Mouse (Mus musculus): ENCODE data around the gene Ddx23. TPM values are rescaled to one million over a fixed set of nuclear protein-coding genes. Genes with fewer than 3 reads are reported as not detected.

The Ddx23 gene
- total RNA-seq, 2 experiments from 2014 or later, result 82.1 to 103 TPM

DNA sequence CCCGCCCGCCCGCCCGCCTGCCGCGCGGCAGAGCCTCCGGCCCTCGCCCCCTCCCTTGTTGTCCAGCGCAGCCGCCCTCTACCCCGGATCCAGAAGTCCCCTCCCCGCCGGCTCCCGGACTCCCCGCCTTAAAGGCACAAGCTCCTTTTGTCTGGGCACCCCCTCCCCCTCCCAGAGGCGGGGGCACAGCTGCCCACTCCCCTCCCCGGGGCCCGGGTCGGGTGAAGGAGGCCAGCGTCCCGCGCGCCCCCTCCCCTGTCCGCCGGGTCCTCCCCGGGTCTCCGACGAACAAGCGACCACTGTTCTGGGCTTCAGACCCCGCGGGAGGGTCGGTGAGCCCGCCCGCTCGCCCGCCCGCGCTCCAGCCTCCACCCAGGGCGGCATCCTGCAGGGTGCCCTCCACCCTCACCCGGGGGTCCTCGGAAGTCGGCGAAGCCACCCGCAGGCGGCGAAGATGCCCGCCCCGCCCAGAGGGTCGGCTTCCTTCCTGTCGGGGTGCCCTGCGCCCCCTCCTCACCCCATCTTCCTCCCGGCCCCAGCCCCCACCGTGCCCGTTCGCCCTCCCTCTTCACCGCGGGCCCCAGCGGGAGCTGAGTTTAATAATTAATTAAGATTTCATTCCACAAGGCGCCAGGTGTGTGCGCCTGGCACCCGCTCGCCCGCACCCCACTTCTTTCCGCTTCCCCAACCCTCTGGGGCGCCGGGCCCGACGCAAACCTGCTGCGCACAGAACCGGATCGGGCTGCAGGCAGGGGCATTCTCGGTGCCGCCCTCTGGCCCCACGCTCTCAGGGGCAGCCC is 53.2 kb downstream of the Ddx23 start, which contains the start of gene Adcy6:
TSS of gene Adcy6 (minus strand) at position 746 of the 800 bp plus-strand sequence.
- ATAC-seq (replicated peaks; ENCODE audit: poor library complexity, severe bottlenecking), result peak; percentile 43

DNA sequence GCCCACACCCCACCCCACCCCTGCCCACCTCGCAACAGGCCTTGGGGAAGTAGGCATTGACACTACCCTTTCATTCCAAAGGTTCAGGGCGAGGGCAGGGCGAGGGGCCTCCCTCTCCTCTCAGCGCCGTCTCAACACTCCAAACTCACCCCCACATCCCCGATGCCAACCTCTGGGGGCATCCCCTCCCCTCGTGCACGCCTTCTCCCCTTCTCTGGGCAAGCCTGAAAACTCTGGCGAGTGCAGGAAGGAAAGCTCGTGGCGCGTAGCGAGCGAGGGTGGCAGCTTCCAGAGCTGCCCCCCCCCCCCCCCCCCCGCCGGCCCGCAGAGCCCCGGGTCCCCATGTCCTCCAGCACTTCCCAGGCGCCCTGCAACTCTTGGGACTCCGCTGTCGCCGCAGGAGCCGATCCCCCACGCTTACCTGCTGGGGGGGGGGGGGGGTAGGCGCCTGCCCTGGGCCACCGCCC is 53.9 kb downstream of the Ddx23 start:
- ATAC-seq (replicated peaks; ENCODE audit: poor library complexity, severe bottlenecking), result peak; percentile 59

DNA sequence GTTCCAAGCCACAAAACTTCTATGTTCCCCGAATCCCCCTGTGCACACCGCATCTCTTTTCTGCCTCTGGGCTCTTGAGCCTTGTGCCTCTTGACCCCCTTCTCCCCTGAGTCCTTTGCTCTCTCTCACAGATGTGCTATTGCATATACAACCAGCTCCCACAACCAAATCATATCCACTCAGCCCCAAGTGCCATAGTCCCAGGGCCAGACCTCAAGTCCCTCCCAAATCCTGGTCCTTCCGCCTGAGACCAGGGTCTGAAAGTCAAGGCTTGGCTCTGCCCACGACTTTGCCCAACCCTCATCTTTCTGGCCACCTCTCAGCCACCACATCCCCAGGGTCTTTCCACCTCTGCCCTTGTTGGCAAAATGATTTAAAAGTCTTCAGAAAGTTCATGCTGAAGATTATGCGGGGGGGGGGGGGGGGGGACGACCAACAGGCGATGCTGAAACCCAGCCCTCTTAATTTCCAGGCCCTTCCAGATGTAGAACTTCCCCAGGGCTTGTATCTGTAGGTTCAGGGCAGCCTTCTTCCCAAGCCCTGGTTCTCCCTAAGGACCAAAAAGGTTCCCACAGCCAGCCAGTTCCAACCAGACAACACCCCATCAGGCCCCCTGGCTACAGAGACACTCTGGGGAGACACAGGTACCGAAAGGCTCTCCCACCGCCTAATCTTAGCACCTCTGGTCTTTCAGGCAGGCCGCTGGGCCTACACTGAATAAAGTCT is 54.5 kb downstream of the Ddx23 start:
- no peak for ATAC-seq (replicated peaks; ENCODE audit: poor library complexity, severe bottlenecking)

DNA sequence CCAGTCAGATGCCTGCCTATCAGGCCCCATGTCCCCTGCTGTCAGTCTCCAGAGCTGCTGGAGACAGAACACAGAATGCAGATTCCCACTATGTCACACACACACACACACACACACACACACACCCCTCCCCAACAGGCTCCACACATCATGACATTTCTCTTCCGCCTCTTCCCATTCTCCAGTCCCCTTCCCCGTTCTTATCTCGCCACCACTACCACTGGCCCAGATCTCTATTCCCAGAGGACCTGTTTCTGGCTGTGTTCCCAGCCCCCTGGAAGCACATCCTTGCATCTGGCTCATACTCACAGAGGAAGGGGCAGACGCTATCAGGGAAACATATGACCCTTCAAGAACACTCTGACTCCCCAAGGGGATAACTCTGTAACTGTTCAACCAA is 55.1 kb downstream of the Ddx23 start:
- no peak for ATAC-seq (replicated peaks; ENCODE audit: poor library complexity, severe bottlenecking)

DNA sequence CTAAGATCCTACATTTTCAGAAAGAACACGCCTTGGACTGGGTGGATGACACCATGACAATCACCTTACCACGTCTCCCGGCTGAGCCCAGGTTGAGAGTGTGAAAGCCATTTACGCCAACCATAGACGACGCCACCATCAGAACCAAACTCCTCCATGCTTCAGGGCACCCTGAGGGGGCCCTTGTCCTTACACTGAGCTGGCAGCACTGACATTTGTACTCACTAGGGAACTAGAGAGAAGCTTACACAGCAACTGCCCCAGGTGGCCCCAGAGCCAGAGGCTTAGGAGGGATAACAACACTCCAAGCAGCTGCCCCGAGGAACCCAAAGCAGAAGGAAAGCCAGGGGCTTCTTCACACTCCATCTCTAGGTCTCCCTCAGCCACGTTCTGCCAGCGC is 56.0 kb downstream of the Ddx23 start:
- ATAC-seq (replicated peaks; ENCODE audit: poor library complexity, severe bottlenecking), result no peak

DNA sequence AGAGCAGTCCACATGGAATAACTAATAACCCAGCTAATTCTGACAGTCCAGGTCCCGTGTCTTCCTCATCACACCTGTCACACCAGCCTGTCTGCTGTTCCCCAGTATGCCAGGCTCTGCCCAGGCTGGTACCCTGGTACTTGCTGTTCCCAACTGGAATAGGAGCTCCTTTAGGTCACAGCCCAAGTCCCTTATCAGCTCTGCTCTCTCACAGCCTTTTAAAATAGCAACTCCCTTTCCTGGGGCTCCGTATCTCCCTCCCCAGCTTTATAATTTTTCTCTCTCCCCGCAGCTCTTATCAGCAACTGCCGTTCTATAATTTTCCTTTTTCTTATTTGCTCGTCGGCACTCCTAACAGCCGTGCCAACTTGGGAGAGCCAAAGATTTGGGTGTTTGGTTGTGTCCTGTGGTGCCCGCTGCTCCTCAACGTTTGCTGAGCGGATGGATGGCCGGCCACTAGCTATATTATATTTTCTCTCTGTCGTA is 56.6 kb downstream of the Ddx23 start:
- no peak for ATAC-seq (replicated peaks; ENCODE audit: poor library complexity, severe bottlenecking)

DNA sequence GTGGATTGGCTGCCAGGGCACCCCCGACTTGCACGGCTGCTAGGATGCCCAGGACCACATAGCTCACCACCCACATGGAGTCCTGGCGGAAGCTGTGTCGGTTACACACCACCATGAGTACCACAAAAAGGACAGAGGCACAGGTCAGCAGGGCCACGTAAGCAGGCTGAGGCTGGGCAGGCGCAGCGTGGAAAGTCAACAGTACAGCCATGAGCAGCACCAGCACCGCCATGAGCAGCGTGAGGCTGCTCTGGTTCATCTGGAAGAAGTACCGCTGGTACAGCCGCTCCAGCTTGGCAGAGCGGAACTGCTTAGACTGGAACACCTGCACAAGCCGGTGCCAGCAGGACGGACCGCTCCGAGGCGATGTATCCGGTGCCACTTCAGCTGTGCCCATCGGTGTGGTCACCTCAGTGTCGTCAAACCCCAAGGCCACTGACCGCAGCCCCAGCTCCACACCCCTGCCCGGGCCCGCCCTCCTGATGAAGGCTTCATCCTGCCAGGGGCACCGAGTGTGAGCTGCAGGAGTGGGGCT is 58.6 kb downstream of the Ddx23 start:
- no peak for ATAC-seq (replicated peaks; ENCODE audit: poor library complexity, severe bottlenecking)

DNA sequence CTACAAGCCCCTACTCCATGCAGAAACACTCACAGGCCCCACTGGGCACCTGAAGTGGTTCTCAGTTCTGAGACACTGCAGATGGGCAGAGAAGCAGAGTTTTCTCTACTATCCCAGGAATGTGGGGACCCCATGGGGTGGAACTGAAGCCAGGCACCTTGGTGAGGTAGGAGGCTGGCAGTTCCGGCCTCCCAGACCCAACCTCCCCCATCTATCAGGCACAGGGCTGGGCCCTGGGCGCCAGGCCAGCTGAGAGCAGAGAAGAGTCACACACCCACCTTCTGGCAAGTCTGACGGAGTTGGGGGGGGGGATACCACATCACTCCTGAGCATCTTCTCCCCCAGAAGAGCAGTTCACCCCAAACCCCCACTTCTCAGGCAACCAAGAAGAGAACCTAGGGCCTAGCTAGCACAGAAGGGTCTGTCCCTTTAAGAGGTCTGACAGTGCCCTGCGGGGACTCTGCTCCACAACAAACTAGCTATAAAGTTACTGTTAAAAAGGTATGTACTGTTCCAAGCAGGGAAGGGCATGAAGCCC is 59.7 kb downstream of the Ddx23 start:
- ATAC-seq (replicated peaks; ENCODE audit: poor library complexity, severe bottlenecking), result no peak

DNA sequence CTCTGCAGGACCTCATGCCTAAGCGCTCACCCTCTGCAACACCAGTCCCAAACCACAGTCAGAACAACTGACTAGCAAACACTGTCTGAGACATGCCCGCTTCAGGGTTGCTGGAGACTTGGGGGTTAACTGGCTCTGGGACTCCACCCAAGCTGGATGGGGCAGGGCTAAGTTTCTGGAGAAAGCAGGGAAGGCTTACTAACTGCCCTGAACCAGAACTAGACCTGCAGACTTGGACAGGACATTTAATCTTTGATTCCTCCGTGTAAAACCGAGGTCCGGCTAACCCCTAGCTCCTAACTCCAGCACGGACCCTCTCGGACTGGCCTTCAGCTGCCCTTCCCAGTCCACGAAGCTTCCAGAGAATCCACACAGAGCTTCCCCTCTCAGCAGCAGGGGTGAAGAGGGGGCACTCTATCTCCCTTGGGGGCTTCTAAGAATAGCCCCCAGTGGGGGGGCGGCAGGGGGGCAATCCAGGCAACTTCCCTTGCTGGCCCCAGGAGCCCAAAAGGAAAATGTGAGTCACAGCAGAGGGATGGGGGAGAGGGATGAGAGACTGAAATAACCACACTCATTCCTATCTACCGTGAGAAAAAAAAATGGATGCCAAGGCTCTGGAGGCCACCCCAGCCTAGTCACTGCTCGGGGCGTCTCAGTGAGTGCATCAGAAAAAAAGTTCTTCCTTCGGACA is 60.4 kb downstream of the Ddx23 start:
- no peak for ATAC-seq (replicated peaks; ENCODE audit: poor library complexity, severe bottlenecking)

DNA sequence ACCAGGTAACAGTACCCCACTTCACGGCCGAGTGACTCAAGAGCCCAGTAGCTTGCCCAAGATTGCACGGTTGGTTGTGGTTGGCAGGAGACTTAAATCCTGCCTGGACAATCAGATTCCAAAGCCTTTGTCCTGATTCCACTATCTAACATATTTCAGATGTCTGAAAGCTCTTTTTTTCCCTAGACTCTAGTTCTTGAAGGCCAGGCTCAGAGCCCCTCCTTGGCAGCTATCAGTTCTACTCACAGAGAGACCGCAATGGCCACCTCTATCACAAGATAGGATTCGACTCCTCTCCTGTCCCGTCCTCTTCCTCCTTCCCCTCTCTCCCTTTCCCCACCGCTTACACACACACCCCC is 60.9 kb downstream of the Ddx23 start:
- ATAC-seq (replicated peaks; ENCODE audit: poor library complexity, severe bottlenecking), result no peak

DNA sequence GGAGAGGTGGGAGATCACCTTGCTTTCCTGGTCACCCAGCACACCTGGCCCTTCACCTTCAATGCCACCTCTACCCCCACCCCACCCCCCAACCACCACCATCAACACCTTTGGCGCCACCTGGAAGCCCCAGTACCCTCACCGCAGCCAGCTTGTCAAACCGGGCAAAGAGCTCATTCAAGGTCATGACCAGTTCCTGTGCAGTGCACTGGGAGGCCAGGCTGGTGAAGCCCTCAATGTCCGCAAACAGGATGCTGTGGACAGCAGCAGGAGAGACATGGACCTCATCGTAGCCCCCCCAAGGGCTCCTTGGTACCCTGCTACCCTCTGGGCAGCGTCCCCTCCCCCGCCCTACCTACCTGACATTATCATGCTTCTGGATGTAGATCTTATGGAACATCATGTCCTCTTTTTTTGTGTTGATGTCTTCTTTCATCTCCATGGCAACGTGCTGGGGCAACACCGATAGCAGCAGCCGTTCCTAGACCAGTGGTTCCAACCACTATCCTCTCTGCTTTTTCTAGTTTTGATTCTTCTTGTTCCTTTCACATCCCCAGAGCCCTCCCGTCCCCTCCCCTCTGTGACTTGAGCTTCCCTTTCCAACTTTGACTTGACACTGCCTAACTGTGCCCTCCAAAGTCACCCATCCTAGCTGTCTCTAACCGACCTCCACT is 62.5 kb downstream of the Ddx23 start:
- ATAC-seq (replicated peaks; ENCODE audit: poor library complexity, severe bottlenecking), result no peak

DNA sequence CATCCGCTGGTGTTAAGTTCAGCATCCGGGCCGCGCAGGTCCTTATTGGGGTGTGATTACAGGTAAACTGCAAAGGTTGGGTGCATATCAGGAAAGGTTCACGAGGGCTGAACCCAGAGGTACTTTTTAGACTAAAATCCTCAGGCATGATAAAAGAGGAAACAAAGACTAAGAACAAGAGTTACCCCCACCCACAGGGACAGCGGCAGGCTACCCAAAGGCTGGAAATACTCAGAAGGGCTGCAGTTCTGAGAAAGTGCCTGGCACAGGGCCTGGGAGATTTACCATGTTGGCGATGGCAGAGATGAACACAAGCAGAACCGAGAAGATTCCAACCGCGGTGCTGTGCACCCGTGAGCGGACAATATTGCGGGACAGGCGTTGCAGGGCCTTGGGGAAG is 66.1 kb downstream of the Ddx23 start:
- no peak for ATAC-seq (replicated peaks; ENCODE audit: poor library complexity, severe bottlenecking)

Other genes with a start within 250 kb of the Ddx23 start
- not detected in 2 replicates for gene Olfr282, start 231.7 kb downstream of the Ddx23 start, total RNA-seq (2014; fragmentation: Nextera tagmentation)
- gene Olfr282, start 231.7 kb downstream of the Ddx23 start, total RNA-seq (2017), result not detected in 2 replicates
- gene Olfr281, start 210.3 kb downstream of the Ddx23 start, total RNA-seq (2014; fragmentation: Nextera tagmentation), result not detected in 2 replicates
- not detected in 2 replicates for gene Olfr281, start 210.3 kb downstream of the Ddx23 start, total RNA-seq (2017)
- not detected in 2 replicates for gene OR5BS1P, start 193.0 kb downstream of the Ddx23 start, total RNA-seq (2014; fragmentation: Nextera tagmentation)
- gene OR5BS1P, start 193.0 kb downstream of the Ddx23 start, total RNA-seq (2017), result not detected in 2 replicates
- gene Lalba, start 180.2 kb downstream of the Ddx23 start, total RNA-seq (2014; fragmentation: Nextera tagmentation), result not detected in 2 replicates
- not detected in 2 replicates for gene Lalba, start 180.2 kb downstream of the Ddx23 start, total RNA-seq (2017)
- not detected in 2 replicates for gene Olfr279, start 170.5 kb downstream of the Ddx23 start, total RNA-seq (2014; fragmentation: Nextera tagmentation)
- not detected in 2 replicates for gene Olfr279, start 170.5 kb downstream of the Ddx23 start, total RNA-seq (2017)
- 67.5 and 74.5 TPM in 2 replicates for gene Kansl2, start 128.6 kb downstream of the Ddx23 start, total RNA-seq (2014; fragmentation: Nextera tagmentation)
- 58.9 and 61.0 TPM in 2 replicates for gene Kansl2, start 128.6 kb downstream of the Ddx23 start, total RNA-seq (2017)
- 53.4 and 57.0 TPM in 2 replicates for gene Ccnt1, start 92.0 kb downstream of the Ddx23 start, total RNA-seq (2014; fragmentation: Nextera tagmentation)
- gene Ccnt1, start 92.0 kb downstream of the Ddx23 start, total RNA-seq (2017), result 57.3 and 70.4 TPM in 2 replicates
- not detected in 2 replicates for gene 4930415O20Rik, start 91.9 kb downstream of the Ddx23 start, total RNA-seq (2014; fragmentation: Nextera tagmentation)
- gene 4930415O20Rik, start 91.9 kb downstream of the Ddx23 start, total RNA-seq (2017), result not detected in 2 replicates
- 1.8 and 3.1 TPM in 2 replicates for gene Adcy6, start 52.8 kb downstream of the Ddx23 start, total RNA-seq (2014; fragmentation: Nextera tagmentation)
- 2.1 and 2.9 TPM in 2 replicates for gene Adcy6, start 52.8 kb downstream of the Ddx23 start, total RNA-seq (2017)
- gene Cacnb3, start 32.1 kb downstream of the Ddx23 start, total RNA-seq (2014; fragmentation: Nextera tagmentation), result not detected in 2 replicates
- not detected in 2 replicates for gene Cacnb3, start 32.1 kb downstream of the Ddx23 start, total RNA-seq (2017)
- gene Rnd1, start 14.6 kb upstream of the Ddx23 start, total RNA-seq (2014; fragmentation: Nextera tagmentation), result 0.11 and 0.39 TPM in 2 replicates
- gene Rnd1, start 14.6 kb upstream of the Ddx23 start, total RNA-seq (2017), result 0.67 and 2.7 TPM in 2 replicates
- gene Ccdc65, start 45.3 kb upstream of the Ddx23 start, total RNA-seq (2014; fragmentation: Nextera tagmentation), result not detected in 2 replicates
- not detected in 2 replicates for gene Ccdc65, start 45.3 kb upstream of the Ddx23 start, total RNA-seq (2017)
- 37.6 and 39.9 TPM in 2 replicates for gene Fkbp11, start 65.3 kb upstream of the Ddx23 start, total RNA-seq (2014; fragmentation: Nextera tagmentation)
- 63.8 and 66.3 TPM in 2 replicates for gene Fkbp11, start 65.3 kb upstream of the Ddx23 start, total RNA-seq (2017)
- gene Arf3, start 100.3 kb upstream of the Ddx23 start, total RNA-seq (2014; fragmentation: Nextera tagmentation), result 39.0 and 41.4 TPM in 2 replicates
- gene Arf3, start 100.3 kb upstream of the Ddx23 start, total RNA-seq (2017), result 29.9 and 32.7 TPM in 2 replicates
- 0.47 TPM in 1 of 2 replicates, not detected in the other for gene Wnt10b, start 115.3 kb upstream of the Ddx23 start, total RNA-seq (2014; fragmentation: Nextera tagmentation)
- gene Wnt10b, start 115.3 kb upstream of the Ddx23 start, total RNA-seq (2017), result 0.26 TPM in 1 of 2 replicates, not detected in the other
- not detected in 2 replicates for gene Wnt1, start 127.0 kb upstream of the Ddx23 start, total RNA-seq (2014; fragmentation: Nextera tagmentation)
- not detected in 2 replicates for gene Wnt1, start 127.0 kb upstream of the Ddx23 start, total RNA-seq (2017)
- not detected in 2 replicates for gene Ddn, start 146.6 kb upstream of the Ddx23 start, total RNA-seq (2014; fragmentation: Nextera tagmentation)
- not detected in 2 replicates for gene Ddn, start 146.6 kb upstream of the Ddx23 start, total RNA-seq (2017)
- 34.2 and 63.8 TPM in 2 replicates for gene Prkag1, start 168.6 kb upstream of the Ddx23 start, total RNA-seq (2014; fragmentation: Nextera tagmentation)
- gene Prkag1, start 168.6 kb upstream of the Ddx23 start, total RNA-seq (2017), result 85.0 and 110 TPM in 2 replicates
- 59.0 and 81.0 TPM in 2 replicates for gene Kmt2d, start 208.3 kb upstream of the Ddx23 start, total RNA-seq (2014; fragmentation: Nextera tagmentation)
- 15.8 and 24.9 TPM in 2 replicates for gene Kmt2d, start 208.3 kb upstream of the Ddx23 start, total RNA-seq (2017)
- 14.3 and 25.5 TPM in 2 replicates for gene Rhebl1, start 231.6 kb upstream of the Ddx23 start, total RNA-seq (2014; fragmentation: Nextera tagmentation)
- gene Rhebl1, start 231.6 kb upstream of the Ddx23 start, total RNA-seq (2017), result 4.3 and 7.3 TPM in 2 replicates
- not detected in 2 replicates for gene Dhh, start 235.6 kb upstream of the Ddx23 start, total RNA-seq (2014; fragmentation: Nextera tagmentation)
- not detected in 2 replicates for gene Dhh, start 235.6 kb upstream of the Ddx23 start, total RNA-seq (2017)